Mouse (Mus musculus) ovary, postnatal 10 days (tissue): Measurements from ENCODE around the gene Gnaq.

Source experiments
- DNase-seq: peaks from one replicate; pipeline ENCODE4 v3.0.0; 2022; ENCODE audit warnings: low spot score

The Gnaq gene

DNA sequence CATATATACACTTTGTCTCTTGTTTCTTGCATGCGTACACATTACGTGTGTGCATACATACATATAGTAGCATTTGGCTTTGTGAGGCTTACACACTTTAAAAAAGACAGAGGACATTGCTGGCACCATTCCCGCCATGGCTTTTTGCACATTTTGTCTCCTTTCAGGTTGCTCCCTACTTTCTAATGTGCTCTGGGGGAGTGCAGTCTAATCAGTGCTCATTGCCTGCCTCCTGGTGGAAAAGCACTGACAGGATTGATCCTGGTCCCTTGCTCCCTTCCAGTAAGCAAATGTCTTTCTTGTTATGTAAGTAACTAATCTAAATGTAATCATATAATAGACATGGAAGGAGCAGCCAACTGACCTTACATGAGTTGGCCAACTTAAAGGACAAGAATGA lies 65.5 kb downstream of the Gnaq start:
- no peak for DNase-seq

GRCm38 (mm10) chr19:16201356-16201755 lies 68.7 kb downstream of the Gnaq start:
- DNase-seq = no peak

- no peak for DNase-seq
These were observed 72.4 kb downstream of the Gnaq start for GRCm38 (mm10) chr19:16204776-16205680.

- no peak for DNase-seq
These were observed 77.0 kb downstream of the Gnaq start for GRCm38 (mm10) chr19:16209616-16210015.

DNA sequence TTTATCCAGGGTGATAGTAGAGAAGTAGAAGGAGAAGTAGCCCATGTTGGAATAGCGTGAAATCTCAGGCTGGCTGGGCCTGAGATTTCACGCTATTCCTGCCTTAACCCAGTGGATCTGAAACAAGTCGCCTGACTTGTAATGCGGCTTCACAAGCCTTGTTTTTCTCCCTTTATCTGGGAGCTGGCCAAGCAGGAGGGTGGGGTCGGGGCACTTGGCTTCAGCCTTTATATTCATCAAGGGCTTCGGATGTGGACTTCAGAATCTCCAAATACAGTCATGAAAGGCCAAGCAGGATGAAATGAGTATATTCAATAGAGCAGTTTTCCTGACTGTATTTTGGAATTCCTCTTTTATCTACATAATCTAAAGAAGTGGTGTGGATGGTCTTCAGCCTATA lies 82.3 kb downstream of the Gnaq start:
- DNase-seq = peak; percentile 24

GRCm38 (mm10) chr19:16215430-16216016 lies 82.9 kb downstream of the Gnaq start:
- no peak for DNase-seq

DNA sequence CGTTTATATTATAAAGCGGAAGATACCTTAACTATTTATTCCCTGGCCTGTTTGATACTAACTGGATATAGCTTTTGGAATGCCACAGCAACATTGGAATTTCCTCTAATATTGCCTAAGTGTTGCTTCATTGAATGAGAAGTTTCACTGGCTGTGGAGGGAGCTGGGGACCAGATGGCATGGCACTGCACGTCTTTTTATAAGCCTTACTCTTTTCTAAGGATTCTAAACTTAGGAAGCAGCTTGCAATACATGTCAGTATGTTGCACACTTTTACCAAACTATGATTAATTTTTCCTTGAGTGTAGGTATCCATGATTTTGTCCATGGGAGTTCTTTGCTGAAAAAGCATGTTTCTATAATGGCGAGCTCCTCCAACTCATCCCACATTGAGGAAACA lies 87.3 kb downstream of the Gnaq start:
- DNase-seq = no peak

DNA sequence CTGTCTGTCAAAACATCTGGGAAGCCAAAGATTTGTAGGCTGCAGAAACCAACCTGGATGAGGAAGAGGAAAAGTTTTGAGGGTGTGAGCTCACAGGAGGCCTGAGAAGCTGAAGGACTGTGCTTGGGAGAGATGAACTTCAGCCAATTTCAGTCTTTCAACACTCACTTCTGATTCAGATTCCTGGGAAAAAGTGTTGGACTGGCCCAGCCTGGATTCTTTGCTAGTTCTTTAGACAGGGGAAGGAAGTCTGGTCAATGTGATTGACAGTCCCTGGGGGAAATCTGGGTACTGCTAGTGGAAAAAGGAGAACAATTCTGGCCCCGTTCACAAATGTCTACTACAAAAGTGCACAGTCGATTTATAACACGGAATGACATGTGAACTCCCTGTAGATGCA lies 89.9 kb downstream of the Gnaq start:
- no peak for DNase-seq

DNA sequence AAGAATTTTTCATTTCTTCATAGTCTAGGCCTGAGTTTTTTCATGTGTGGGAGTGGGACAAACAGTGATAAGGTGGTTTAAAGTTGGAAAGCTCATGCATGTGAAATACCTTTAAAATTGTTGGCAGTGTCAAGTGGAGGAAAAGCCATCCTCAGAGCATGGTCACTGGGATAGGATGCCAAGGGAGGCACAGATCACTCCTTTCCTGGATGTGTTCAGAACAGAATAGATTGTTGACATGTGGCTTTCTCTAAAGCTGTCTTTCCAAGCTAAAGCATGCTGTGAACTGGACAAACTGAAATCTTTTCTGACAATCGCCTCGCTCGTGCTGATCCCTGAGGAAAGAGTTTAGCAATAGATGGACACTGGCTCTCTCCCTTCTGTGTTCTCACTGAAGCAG lies 90.5 kb downstream of the Gnaq start:
- DNase-seq = no peak

- no peak for DNase-seq
These were observed 92.2 kb downstream of the Gnaq start for GRCm38 (mm10) chr19:16224831-16225230.

GRCm38 (mm10) chr19:16231584-16231983 lies 99.0 kb downstream of the Gnaq start:
- DNase-seq = no peak

DNA sequence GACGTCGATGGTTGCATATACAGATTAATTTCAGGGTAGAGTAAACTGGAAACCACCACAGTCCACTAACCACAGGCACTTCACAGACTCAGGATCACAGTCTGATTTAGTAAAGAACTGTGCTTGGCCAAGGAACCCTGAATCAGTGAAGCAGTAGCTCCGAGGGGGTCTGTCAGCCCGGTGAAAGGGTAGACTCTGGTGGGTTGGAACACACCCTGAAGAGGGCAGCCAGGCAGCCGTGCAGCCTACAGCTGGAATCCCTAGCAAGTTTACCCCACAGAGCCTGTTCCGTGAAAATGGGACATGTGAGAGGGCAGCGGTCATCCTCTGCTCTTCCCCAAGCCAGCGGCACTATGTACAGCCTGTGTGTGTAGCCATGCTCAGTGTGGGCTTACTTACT lies 103.0 kb downstream of the Gnaq start:
- no peak for DNase-seq

- DNase-seq = no peak
These were observed 104.4 kb downstream of the Gnaq start for GRCm38 (mm10) chr19:16237034-16237433.

DNA sequence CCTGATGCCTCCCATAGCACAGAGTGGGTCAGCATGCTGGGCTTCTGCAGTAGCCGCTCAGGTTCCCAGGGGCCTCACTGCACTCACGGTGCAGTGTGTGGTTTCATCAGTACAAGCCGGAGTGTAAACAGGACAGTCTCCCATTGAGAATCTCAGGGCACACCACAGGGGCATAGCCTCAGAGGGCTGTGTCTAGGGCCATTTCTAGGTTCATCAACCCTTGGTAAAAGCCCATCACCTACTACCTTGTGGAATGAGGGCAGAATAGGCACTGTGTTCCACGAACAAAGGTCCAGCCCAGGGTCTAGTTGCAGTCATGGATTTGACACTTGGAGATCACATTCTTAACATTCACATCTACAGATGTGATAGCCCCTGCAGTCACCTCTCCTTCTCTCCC lies 105.4 kb downstream of the Gnaq start:
- no peak for DNase-seq

- no peak for DNase-seq
These were observed 105.9 kb downstream of the Gnaq start for GRCm38 (mm10) chr19:16238512-16238911.

GRCm38 (mm10) chr19:16242708-16243107 lies 110.1 kb downstream of the Gnaq start:
- DNase-seq = no peak

DNA sequence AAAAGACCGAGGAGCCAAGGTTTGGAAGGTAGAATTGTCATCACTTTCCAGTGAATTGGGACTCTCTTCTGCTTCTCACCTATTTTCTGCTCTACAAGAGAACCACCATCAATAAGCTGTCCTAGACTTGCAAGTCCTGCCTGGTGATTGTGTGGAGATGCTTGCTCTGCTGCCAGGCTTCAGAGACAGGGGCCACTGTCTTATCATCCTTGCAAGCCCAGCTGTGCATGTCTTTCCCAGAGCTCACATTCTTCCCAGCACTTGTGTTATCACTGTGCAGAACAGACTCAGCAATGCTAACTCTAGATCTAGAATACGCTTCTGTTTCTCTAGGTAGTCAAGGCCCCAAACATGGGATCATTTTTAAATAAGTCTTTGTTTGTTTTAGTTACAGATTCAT lies 116.4 kb downstream of the Gnaq start:
- no peak for DNase-seq

GRCm38 (mm10) chr19:16250921-16251320 lies 118.3 kb downstream of the Gnaq start:
- DNase-seq = no peak

DNA sequence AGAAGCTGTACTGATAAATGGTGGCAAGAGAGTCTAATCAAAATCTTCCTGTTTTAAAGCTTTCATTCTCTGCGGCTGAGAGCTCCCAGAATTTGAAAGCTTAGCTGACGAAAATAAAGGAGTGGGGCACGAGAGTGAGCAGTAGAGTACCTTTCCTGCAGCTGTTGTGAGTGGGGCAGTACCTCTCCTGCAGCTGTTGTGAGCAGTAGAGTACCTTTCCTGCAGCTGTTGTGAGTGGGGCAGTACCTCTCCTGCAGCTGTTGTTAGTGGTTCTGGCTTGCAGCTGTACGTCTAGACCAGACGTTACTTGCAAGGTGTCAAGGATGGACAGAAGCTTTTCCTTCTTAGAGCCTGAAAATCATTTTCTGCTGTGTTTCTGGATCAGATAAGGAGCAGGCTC lies 119.2 kb downstream of the Gnaq start:
- DNase-seq = no peak

DNA sequence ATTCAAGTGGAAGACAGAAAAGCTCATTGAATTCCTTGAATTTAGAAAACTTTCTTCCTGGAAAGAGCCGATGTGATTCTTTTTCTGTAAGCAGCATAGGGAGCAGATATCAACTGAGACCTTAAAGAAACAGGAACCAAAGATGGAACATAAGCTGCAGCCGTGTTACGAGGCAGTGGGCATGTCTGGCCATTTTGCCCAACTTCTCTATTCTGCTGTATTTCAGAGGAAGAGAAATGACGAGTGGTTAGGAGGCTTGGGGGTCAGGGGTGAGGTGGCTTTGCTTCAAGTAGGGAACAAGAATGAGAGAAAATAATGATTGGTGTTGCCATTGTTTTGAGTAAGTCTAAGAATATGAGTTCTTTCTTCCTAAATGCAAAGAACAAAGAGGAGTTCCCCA lies 120.1 kb downstream of the Gnaq start:
- DNase-seq = no peak

DNA sequence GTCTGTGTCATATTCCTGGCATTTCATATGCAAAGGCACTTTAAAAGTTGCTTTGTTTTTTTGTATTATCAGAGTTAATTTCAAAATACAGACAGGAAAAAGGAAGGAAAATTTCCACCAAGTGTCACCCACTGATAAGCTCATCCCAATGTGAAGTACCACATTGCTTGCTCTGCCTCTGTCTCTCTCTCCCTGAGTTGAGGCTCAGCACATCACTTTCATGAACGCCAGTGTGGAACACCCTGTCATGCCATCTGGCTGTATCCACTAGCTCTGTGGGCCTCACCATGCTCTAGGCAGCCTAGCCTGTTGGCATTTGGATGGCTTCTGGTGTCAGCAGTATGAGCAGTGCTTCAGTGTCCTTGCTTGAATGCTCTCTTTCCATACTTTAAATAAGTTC lies 122.2 kb downstream of the Gnaq start:
- no peak for DNase-seq

DNA sequence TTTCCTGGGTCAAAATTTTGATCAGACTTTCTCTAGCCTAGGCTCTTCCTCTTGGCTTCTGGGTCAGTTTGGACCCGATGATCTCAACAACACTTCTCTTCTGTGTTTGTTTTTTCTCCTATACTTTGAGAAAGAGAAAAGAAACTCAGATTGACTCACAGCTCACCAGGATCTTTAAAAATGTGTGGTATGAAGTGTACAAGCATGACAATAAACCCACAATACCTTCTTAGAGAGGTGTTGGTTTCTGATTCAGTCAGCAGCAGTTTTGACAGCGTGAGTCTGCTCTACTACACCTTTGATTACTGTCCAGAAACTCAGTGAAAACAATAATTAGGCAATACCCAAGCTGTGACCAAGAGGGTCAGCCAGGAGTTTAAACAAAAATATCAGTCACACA lies 122.7 kb downstream of the Gnaq start:
- no peak for DNase-seq

GRCm38 (mm10) chr19:16258766-16259355 lies 126.2 kb downstream of the Gnaq start:
- no peak for DNase-seq
